Mouse (Mus musculus) monocyte, adult 5-6 weeks (primary cell): ENCODE data around the gene Slc7a7. TPM values are rescaled to one million over a fixed set of nuclear protein-coding genes. Genes with fewer than 3 reads are reported as not detected.
A peak's percentile ranks its signal among the peaks of the same experiment; 100 is the strongest.

Experiments
- ATAC-seq: fragments of 153-309, 156-312 bp; replicated peaks from 2 replicates; pipeline ENCODE4 v1.8.0; 2017; ENCODE audit warnings: mild to moderate bottlenecking; ENCODE audit not compliant: low TSS enrichment, insufficient number of reproducible peaks, severe bottlenecking, poor library complexity, low FRiP score
- total RNA-seq: library from RNA; stranded (forward); fragments of 200-1000, 200-491, 200-594 nt; gene quantifications from 3 replicates; pipeline ENCODE4 v1.2.3, GENCODE M21; 2017

Gene Slc7a7
- 11.3 to 16.7 TPM (median 13.6 TPM) in 3 replicates for total RNA-seq

- ATAC-seq: no peak
Measured at GRCm38 (mm10) chr14:54417623-54418081, at the start of gene Slc7a7. Gene Slc7a7 (minus strand): TSS chr14:54417780.

GRCm38 (mm10) chr14:54464293-54465005 is 46.9 kb upstream of the Slc7a7 start:
- ATAC-seq: peak; percentile 48

- peak; percentile 70 for ATAC-seq
Measured at GRCm38 (mm10) chr14:54463959-54464292, 46.3 kb upstream of the Slc7a7 start, which contains the start of gene Lrp10. Gene Lrp10 (plus strand): TSS chr14:54464137.

GRCm38 (mm10) chr14:54463108-54463958 is 45.8 kb upstream of the Slc7a7 start:
- ATAC-seq: peak; percentile 34; the same call in 1 of the 2 replicates

GRCm38 (mm10) chr14:54462146-54462545 is 44.6 kb upstream of the Slc7a7 start:
- ATAC-seq: no peak

GRCm38 (mm10) chr14:54457907-54458569 is 40.5 kb upstream of the Slc7a7 start:
- ATAC-seq: no peak

GRCm38 (mm10) chr14:54454669-54455528 is 37.3 kb upstream of the Slc7a7 start:
- no peak for ATAC-seq

- no peak for ATAC-seq
Measured at GRCm38 (mm10) chr14:54453566-54453965, 36.0 kb upstream of the Slc7a7 start.

- no peak for ATAC-seq
Measured at GRCm38 (mm10) chr14:54445476-54445875, 27.9 kb upstream of the Slc7a7 start.

GRCm38 (mm10) chr14:54443712-54444618 is 26.4 kb upstream of the Slc7a7 start:
- no peak for ATAC-seq

GRCm38 (mm10) chr14:54443196-54443595 is 25.6 kb upstream of the Slc7a7 start:
- ATAC-seq: no peak

GRCm38 (mm10) chr14:54442548-54442947 is 25.0 kb upstream of the Slc7a7 start:
- 0 out of 2 replicates have a peak, but pooled peaks have one; percentile 20 for ATAC-seq

GRCm38 (mm10) chr14:54441365-54441764 is 23.8 kb upstream of the Slc7a7 start:
- ATAC-seq: no peak

- ATAC-seq: no peak
Measured at GRCm38 (mm10) chr14:54440538-54440937, 23.0 kb upstream of the Slc7a7 start.

- ATAC-seq: no peak
Measured at GRCm38 (mm10) chr14:54439610-54440009, 22.0 kb upstream of the Slc7a7 start.

GRCm38 (mm10) chr14:54439155-54439554 is 21.6 kb upstream of the Slc7a7 start:
- no peak for ATAC-seq

GRCm38 (mm10) chr14:54435194-54435918 is 17.8 kb upstream of the Slc7a7 start:
- no peak for ATAC-seq
